Mouse (Mus musculus) kidney, embryonic 15.5 days (tissue): Measurements from ENCODE around the gene Trpm5. TPM values are rescaled to one million over a fixed set of nuclear protein-coding genes. Genes with fewer than 3 reads are reported as not detected.

Experiments
- ATAC-seq: fragments of 200-750 bp; cut with Nextera tagmentation; replicated peaks from 2 replicates; pipeline ENCODE4 v1.8.0; 2017; ENCODE audit warnings: moderate TSS enrichment; ENCODE audit not compliant: low FRiP score
- H3K27ac ChIP-seq: fragments of 300-500 bp; sonication (generic); 2 replicates; pipeline ENCODE4 v1.5.1; 2015; ENCODE audit warnings: mild to moderate bottlenecking, inconsistent platforms
- H3K27me3 ChIP-seq: fragments of 300-500 bp; sonication (generic); 2 replicates; pipeline ENCODE4 v1.6.1; 2015; ENCODE audit warnings: inconsistent platforms
- H3K36me3 ChIP-seq: fragments of 300-500 bp; sonication (generic); 2 replicates; pipeline ENCODE4 v1.6.1; 2015; ENCODE audit warnings: inconsistent platforms
- H3K4me1 ChIP-seq: fragments of 300-500 bp; sonication (generic); 2 replicates; pipeline ENCODE4 v1.6.1; 2015; ENCODE audit warnings: inconsistent platforms
- H3K4me2 ChIP-seq: fragments of 300-500 bp; sonication (generic); 2 replicates; pipeline ENCODE4 v1.6.1; 2015; ENCODE audit warnings: moderate library complexity, mild to moderate bottlenecking, inconsistent platforms
- H3K4me3 ChIP-seq: fragments of 300-500 bp; sonication (generic); replicated peaks from 2 replicates; pipeline ENCODE4 v1.5.1; 2015; ENCODE audit warnings: mild to moderate bottlenecking, inconsistent platforms
- H3K9ac ChIP-seq: fragments of 300-500 bp; sonication (generic); 2 replicates; pipeline ENCODE4 v1.6.1; 2015; ENCODE audit warnings: mild to moderate bottlenecking, inconsistent platforms
- H3K9me3 ChIP-seq: fragments of 300-500 bp; sonication (generic); replicated peaks from 2 replicates; pipeline ENCODE4 v1.6.1; 2016; ENCODE audit warnings: inconsistent platforms
- WGBS: fragments of 180-500 bp; shearing (Covaris S2); methylation state at CpG from one replicate; pipeline ENCODE4 v1.1.7; 2015; ENCODE audit warnings: mixed read lengths; 5-methylcytosine and 5-hydroxymethylcytosine counted together
- polyA plus RNA-seq: library from polyadenylated mRNA; unstranded; fragments of >200 nt; fragmentation: Nextera tagmentation; extraction: Ambion mirVana; gene quantifications from 2 replicates; pipeline ENCODE4 v1.2.1, GENCODE M21; 2015

Gene Trpm5
- polyA plus RNA-seq, 1 experiment from 2014 or later, result 8.2 TPM

GRCm38 (mm10) chr7:143100759-143101158, 6.3 kb upstream of the Trpm5 start:
- Histone ChIP-seq H3K27me3 (peaks cover 23% of the 10 kb centered on the region), H3K4me2 (no peak overlapping the region), H3K36me3 (no peaks in the 10 kb centered on the region), H3K4me1 (no peaks in the 10 kb centered on the region), H3K4me3 (no peak overlapping the region), H3K27ac (no peak overlapping the region), H3K9ac (no peak overlapping the region), H3K9me3 (no peaks in the 10 kb centered on the region)
- ATAC-seq, result no peak
- WGBS, result 69% methylated on average over 4 of the region's 4 CpGs

GRCm38 (mm10) chr7:143095554-143095907, 1.1 kb upstream of the Trpm5 start:
- H3K36me3 ChIP-seq, result no peaks in the 10 kb centered on the region
- ATAC-seq, result no peak
- H3K4me2 ChIP-seq, result no peak overlapping the region
- H3K4me3 ChIP-seq, result no peak overlapping the region
- 64% methylated on average over 1 of the region's 1 CpGs for WGBS
- H3K9me3 ChIP-seq, result no peaks in the 10 kb centered on the region
- H3K27me3 ChIP-seq, result peaks cover 4% of the 10 kb centered on the region; the same call in 1 of the 2 replicates
- no peak overlapping the region for H3K27ac ChIP-seq
- H3K9ac ChIP-seq, result no peak overlapping the region
- H3K4me1 ChIP-seq, result no peaks in the 10 kb centered on the region

GRCm38 (mm10) chr7:143093847-143094246, 595 bp downstream of the Trpm5 start:
- no peak for ATAC-seq
- 76% methylated on average over 3 of the region's 3 CpGs for WGBS
- no peak overlapping the region for H3K27ac ChIP-seq
- H3K9me3 ChIP-seq, result no peaks in the 10 kb centered on the region
- H3K4me2 ChIP-seq, result no peak overlapping the region
- no peaks in the 10 kb centered on the region for H3K36me3 ChIP-seq
- no peak overlapping the region for H3K9ac ChIP-seq
- no peaks in the 10 kb centered on the region for H3K27me3 ChIP-seq
- no peak overlapping the region for H3K4me3 ChIP-seq
- H3K4me1 ChIP-seq, result no peaks in the 10 kb centered on the region

GRCm38 (mm10) chr7:143087070-143087579, 7.3 kb downstream of the Trpm5 start:
- peak; percentile 83 for ATAC-seq
- H3K4me1 ChIP-seq, result peaks cover 18% of the 10 kb centered on the region
- no peak overlapping the region; the same call in 1 of the 2 replicates for H3K9ac ChIP-seq
- peak overlapping the region; percentile 74 for H3K27ac ChIP-seq
- peak overlapping the region; percentile 17 for H3K4me3 ChIP-seq
- H3K4me2 ChIP-seq, result peak overlapping the region; percentile 37
- H3K9me3 ChIP-seq, result no peaks in the 10 kb centered on the region
- no peaks in the 10 kb centered on the region for H3K27me3 ChIP-seq
- no peaks in the 10 kb centered on the region for H3K36me3 ChIP-seq
- WGBS, result 26% methylated on average over 4 of the region's 4 CpGs

GRCm38 (mm10) chr7:143086366-143086765, 8.1 kb downstream of the Trpm5 start:
- peak overlapping the region; percentile 37 for H3K4me2 ChIP-seq
- no peak overlapping the region; the same call in 1 of the 2 replicates for H3K9ac ChIP-seq
- WGBS, result 39% methylated on average over 2 of the region's 2 CpGs
- peak overlapping the region; percentile 17 for H3K4me3 ChIP-seq
- no peaks in the 10 kb centered on the region for H3K27me3 ChIP-seq
- H3K9me3 ChIP-seq, result no peaks in the 10 kb centered on the region
- peak; percentile 47 for ATAC-seq
- H3K27ac ChIP-seq, result peak overlapping the region; percentile 74
- peaks cover 18% of the 10 kb centered on the region for H3K4me1 ChIP-seq
- H3K36me3 ChIP-seq, result no peaks in the 10 kb centered on the region

- no peaks in the 10 kb centered on the region for H3K27me3 ChIP-seq
- H3K4me2 ChIP-seq, result no peak overlapping the region
- peaks cover 18% of the 10 kb centered on the region for H3K4me1 ChIP-seq
- H3K36me3 ChIP-seq, result no peaks in the 10 kb centered on the region
- H3K27ac ChIP-seq, result no peak overlapping the region
- no peak overlapping the region for H3K4me3 ChIP-seq
- H3K9ac ChIP-seq, result no peak overlapping the region
- H3K9me3 ChIP-seq, result no peaks in the 10 kb centered on the region
- no peak for ATAC-seq
- WGBS, result 89% methylated on average over 2 of the region's 2 CpGs
Observed at GRCm38 (mm10) chr7:143083708-143084107, 10.7 kb downstream of the Trpm5 start.

GRCm38 (mm10) chr7:143082024-143082423, 12.4 kb downstream of the Trpm5 start:
- Histone ChIP-seq H3K4me3 (no peak overlapping the region), H3K27me3 (no peaks in the 10 kb centered on the region), H3K36me3 (no peaks in the 10 kb centered on the region), H3K9me3 (no peaks in the 10 kb centered on the region), H3K27ac (no peak overlapping the region), H3K4me2 (no peak overlapping the region), H3K9ac (no peak overlapping the region), H3K4me1 (peaks cover 7% of the 10 kb centered on the region)
- ATAC-seq, result no peak
- WGBS, result 68% methylated on average over 6 of the region's 6 CpGs

- H3K4me2 ChIP-seq, result no peak overlapping the region
- no peaks in the 10 kb centered on the region for H3K4me1 ChIP-seq
Observed at GRCm38 (mm10) chr7:143077351-143077750, 17.1 kb downstream of the Trpm5 start.

GRCm38 (mm10) chr7:143075394-143075793, 19.0 kb downstream of the Trpm5 start:
- WGBS, result 72% methylated on average over 5 of the region's 5 CpGs
- H3K9ac ChIP-seq, result no peak overlapping the region
- H3K9me3 ChIP-seq, result no peaks in the 10 kb centered on the region
- no peak overlapping the region for H3K4me3 ChIP-seq
- no peak for ATAC-seq
- peaks cover 10% of the 10 kb centered on the region for H3K4me1 ChIP-seq
- H3K27me3 ChIP-seq, result no peaks in the 10 kb centered on the region
- H3K36me3 ChIP-seq, result peaks cover 11% of the 10 kb centered on the region; the same call in 1 of the 2 replicates
- H3K27ac ChIP-seq, result no peak overlapping the region
- no peak overlapping the region for H3K4me2 ChIP-seq

More at GRCm38 (mm10) chr7:143077351-143077750, 17.1 kb downstream of the Trpm5 start:
- 76% methylated on average over 2 of the region's 2 CpGs for WGBS
- no peak overlapping the region for H3K27ac ChIP-seq
- no peak for ATAC-seq
- H3K9me3 ChIP-seq, result no peaks in the 10 kb centered on the region
- H3K4me3 ChIP-seq, result no peak overlapping the region
- H3K27me3 ChIP-seq, result no peaks in the 10 kb centered on the region
- no peak overlapping the region for H3K9ac ChIP-seq
- H3K36me3 ChIP-seq, result no peaks in the 10 kb centered on the region

- WGBS, result 44% methylated on average over 1 of the region's 1 CpGs
- Histone ChIP-seq H3K9ac (no peak overlapping the region), H3K4me1 (peaks cover 23% of the 10 kb centered on the region), H3K27me3 (no peaks in the 10 kb centered on the region), H3K4me2 (no peak overlapping the region), H3K9me3 (no peaks in the 10 kb centered on the region), H3K4me3 (no peak overlapping the region), H3K36me3 (peaks cover 15% of the 10 kb centered on the region), H3K27ac (no peak overlapping the region)
- no peak for ATAC-seq
Observed at GRCm38 (mm10) chr7:143073086-143073485, 21.4 kb downstream of the Trpm5 start.

- H3K36me3 ChIP-seq, result peaks cover 20% of the 10 kb centered on the region
- no peak for ATAC-seq
- H3K4me2 ChIP-seq, result no peak overlapping the region
- H3K9me3 ChIP-seq, result no peaks in the 10 kb centered on the region
- 86% methylated on average over 5 of the region's 5 CpGs for WGBS
- H3K27me3 ChIP-seq, result no peaks in the 10 kb centered on the region
- H3K4me3 ChIP-seq, result no peak overlapping the region
- H3K9ac ChIP-seq, result no peak overlapping the region
- H3K27ac ChIP-seq, result no peak overlapping the region
- peaks cover 27% of the 10 kb centered on the region for H3K4me1 ChIP-seq
Observed at GRCm38 (mm10) chr7:143072605-143073004, 21.8 kb downstream of the Trpm5 start.

- Histone ChIP-seq H3K4me3 (peak overlapping the region; percentile 71), H3K9me3 (no peaks in the 10 kb centered on the region), H3K4me1 (peaks cover 27% of the 10 kb centered on the region), H3K27ac (peak overlapping the region; percentile 96), H3K4me2 (peak overlapping the region; percentile 97), H3K36me3 (peaks cover 40% of the 10 kb centered on the region), H3K27me3 (no peaks in the 10 kb centered on the region), H3K9ac (peak overlapping the region; percentile 86)
- 86% methylated on average over 10 of the region's 10 CpGs for WGBS
- no peak for ATAC-seq
Observed at GRCm38 (mm10) chr7:143070506-143071070, 23.9 kb downstream of the Trpm5 start.
